Mouse (Mus musculus): ENCODE measurements around the gene Uqcc3.

The Uqcc3 gene

GRCm38 (mm10) chr19:8895397-8895960 lies 14.8 kb upstream of the Uqcc3 start:
- 79% methylated on average over 9 of the region's 9 CpGs for WGBS

GRCm38 (mm10) chr19:8892829-8893766 lies 12.4 kb upstream of the Uqcc3 start, which contains the start of gene Ints5:
Gene Ints5 (plus strand): TSS chr19:8893005.
- WGBS, result 1% methylated on average over 54 of the region's 54 CpGs

GRCm38 (mm10) chr19:8888511-8889385 lies 8.0 kb upstream of the Uqcc3 start, which contains the start of the genes 1810009A15Rik and Gm49416:
Gene 1810009A15Rik (plus strand): TSS chr19:8888853.
Gene Gm49416 (plus strand): TSS chr19:8888926.
- under 1% methylated on average over 58 of the region's 58 CpGs for WGBS

- WGBS, result 21% methylated on average over 19 of the region's 19 CpGs
These were observed 7.1 kb upstream of the Uqcc3 start for GRCm38 (mm10) chr19:8887585-8888463.

GRCm38 (mm10) chr19:8886916-8887584 lies 6.3 kb upstream of the Uqcc3 start:
- 44% methylated on average over 1 of the region's 1 CpGs for WGBS

GRCm38 (mm10) chr19:8883616-8884015 lies 2.9 kb upstream of the Uqcc3 start, which contains the start of the genes Lbhd1 and Gm49403:
Gene Lbhd1 (plus strand): TSS chr19:8883732.
Gene Gm49403 (plus strand): TSS chr19:8883930.
- 75% methylated on average over 3 of the region's 3 CpGs for WGBS

GRCm38 (mm10) chr19:8881034-8881392 lies 290 bp upstream of the Uqcc3 start:
- whole genome bisulfite sequencing, result 2% methylated on average over 3 of the region's 3 CpGs

GRCm38 (mm10) chr19:8875031-8875430 lies 5.7 kb downstream of the Uqcc3 start:
- WGBS, result 90% methylated on average over 7 of the region's 7 CpGs

GRCm38 (mm10) chr19:8872266-8872840 lies 8.4 kb downstream of the Uqcc3 start:
- 66% methylated on average over 10 of the region's 10 CpGs for WGBS

- 1% methylated on average over 59 of the region's 59 CpGs for WGBS
These were observed 9.2 kb downstream of the Uqcc3 start, which contains the start of gene Ubxn1 for GRCm38 (mm10) chr19:8871267-8872186. Gene Ubxn1 (plus strand): TSS chr19:8871496.

GRCm38 (mm10) chr19:8870838-8871237 lies 9.9 kb downstream of the Uqcc3 start:
- WGBS, result 30% methylated on average over 9 of the region's 9 CpGs

GRCm38 (mm10) chr19:8870381-8870780 lies 10.3 kb downstream of the Uqcc3 start:
- WGBS, result 77% methylated on average over 3 of the region's 3 CpGs

- WGBS, result 52% methylated on average over 6 of the region's 6 CpGs
These were observed 16.5 kb downstream of the Uqcc3 start for GRCm38 (mm10) chr19:8864265-8864664.

- 6% methylated on average over 1 of the region's 1 CpGs for WGBS
These were observed 21.7 kb downstream of the Uqcc3 start for GRCm38 (mm10) chr19:8859018-8859417.

- 35% methylated on average over 4 of the region's 4 CpGs for WGBS
These were observed 23.0 kb downstream of the Uqcc3 start for GRCm38 (mm10) chr19:8857689-8858088.

GRCm38 (mm10) chr19:8853117-8853516 lies 27.6 kb downstream of the Uqcc3 start:
- WGBS, result 36% methylated on average over 3 of the region's 3 CpGs

GRCm38 (mm10) chr19:8852236-8852928 lies 28.3 kb downstream of the Uqcc3 start:
- 40% methylated on average over 10 of the region's 10 CpGs for WGBS

- WGBS, result 70% methylated on average over 7 of the region's 7 CpGs
These were observed 29.1 kb downstream of the Uqcc3 start for GRCm38 (mm10) chr19:8851639-8852038.
